Mouse (Mus musculus): ENCODE results near the gene Cbln3. TPM values are rescaled to one million over a fixed set of nuclear protein-coding genes. Genes with fewer than 3 reads are reported as not detected.
A peak's percentile ranks its signal among the peaks of the same experiment; 100 is the strongest.

Cbln3 gene
- polyA plus RNA-seq, 1 experiment from 2014 or later: 0.12 TPM

DNA sequence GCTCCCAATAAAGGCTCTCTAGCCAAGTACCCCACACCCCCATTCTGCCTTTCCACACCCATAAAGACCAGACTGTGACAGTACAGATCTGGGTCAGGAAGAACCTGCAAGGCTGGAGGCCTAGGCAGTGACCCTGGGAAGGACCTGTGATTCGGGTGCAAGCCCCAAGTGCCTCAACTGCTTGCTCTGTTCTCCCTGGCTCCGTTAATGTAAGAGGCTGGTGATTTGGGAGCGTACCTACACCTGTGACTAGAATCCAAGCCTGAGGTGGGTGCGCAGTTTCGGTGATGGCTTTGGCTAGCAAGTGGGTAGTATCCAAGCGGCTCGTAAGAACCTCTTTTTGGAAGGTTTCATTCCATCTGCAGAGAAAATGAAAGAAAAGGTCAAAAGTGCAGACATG is 14.8 kb upstream of the Cbln3 start:
- POLR2A ChIA-PET: interaction anchor here (0.8 kb wide), 1 partner anchor 14 kb away, joined by 5 read pairs; the partner anchor contains the start of gene Khnyn

DNA sequence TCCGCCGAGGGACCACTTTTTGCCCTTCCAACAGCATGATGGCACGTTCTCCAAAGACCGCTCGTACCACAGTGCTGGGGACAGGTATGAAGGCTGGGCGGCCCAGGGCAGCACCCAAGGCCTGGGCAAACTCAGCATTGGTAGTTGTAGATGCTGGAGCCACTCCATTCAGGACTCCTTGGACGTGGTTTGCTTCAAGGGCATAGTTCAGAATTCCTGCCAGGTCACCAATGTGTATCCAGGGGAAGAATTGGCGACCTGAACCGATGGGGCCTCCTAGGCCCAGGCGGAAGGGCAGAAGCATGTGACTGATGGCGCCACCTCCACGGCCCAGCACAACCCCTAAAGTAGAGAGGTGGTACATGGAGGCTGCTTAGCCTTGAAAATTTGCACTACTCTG is 13.5 kb upstream of the Cbln3 start:
- no peak for ATAC-seq
- H3K27me3 ChIP-seq: no peaks in the 10 kb centered on the region
- POLR2A ChIA-PET: no interaction called here
- in situ Hi-C loops (cut with MboI; ENCODE audit: low pct_unique_long_range_greater_than_20kb): no loop called here
- DNase-seq (ENCODE audit: low read depth, low spot score): no peak
- TF ChIP-seq CTCF (IDR thresholded peaks at IDR 0.05): no peak
- CTCF ChIA-PET: no interaction called here

More for the DNA sequence above, 14.8 kb upstream of the Cbln3 start:
- ATAC-seq (no peak), DNase-seq (ENCODE audit: low read depth, low spot score) (no peak)
- TF ChIP-seq CTCF (IDR thresholded peaks at IDR 0.05): no peak
- CTCF ChIA-PET: interaction anchor here (0.9 kb wide), 1 partner anchor 35 kb away, joined by 3 read pairs; no protein-coding TSS in a partner anchor
- in situ Hi-C loops (cut with MboI; ENCODE audit: low pct_unique_long_range_greater_than_20kb): no loop called here
- H3K27me3 ChIP-seq: no peaks in the 10 kb centered on the region

DNA sequence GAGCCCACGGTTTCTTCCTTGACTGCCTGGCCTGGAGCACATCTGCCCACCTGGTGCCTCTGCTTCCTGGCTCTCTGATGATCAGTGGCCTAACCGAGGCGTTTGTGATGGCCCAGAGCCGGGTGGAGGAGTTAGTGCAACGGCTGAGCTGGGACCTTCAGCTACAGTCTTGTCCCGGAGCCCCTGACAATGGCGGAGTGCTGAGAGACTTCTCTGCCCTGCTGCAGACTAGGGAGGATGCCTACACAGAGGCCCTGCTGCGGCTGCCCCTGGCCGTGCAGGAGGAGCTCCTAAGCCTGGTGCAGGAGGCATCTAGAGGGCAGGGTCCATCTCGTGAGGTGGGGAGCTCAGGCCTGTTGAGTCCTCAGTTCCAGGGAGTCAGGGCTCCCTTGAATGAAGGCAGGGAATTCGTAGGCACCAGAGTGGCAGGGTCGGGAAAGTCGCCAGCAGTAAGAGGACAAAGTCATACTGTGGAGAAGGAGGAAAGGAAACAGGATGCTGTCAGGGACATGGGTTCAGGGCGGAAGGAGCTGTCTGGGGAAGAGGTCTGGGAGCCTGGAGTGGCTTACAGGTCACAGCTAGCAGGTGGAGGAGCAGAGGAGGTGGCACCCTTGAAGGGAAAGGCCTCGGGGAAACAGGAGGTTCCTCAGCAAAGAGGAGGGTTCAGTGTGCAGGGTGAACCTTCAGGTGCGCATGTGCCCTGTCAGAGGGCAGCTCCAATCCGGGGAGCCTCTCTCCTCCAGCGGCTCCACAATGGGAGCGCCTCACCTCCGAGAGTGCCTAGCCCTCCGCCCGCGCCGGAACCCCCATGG is 2.6 kb upstream of the Cbln3 start:
- CTCF ChIA-PET: interaction anchor here (0.6 to 2.9 kb wide), 4 partner anchors 10 to 36 kb away, joined by 4 to 14 read pairs (median 6); no protein-coding TSS in a partner anchor
- POLR2A ChIA-PET: no interaction called here
- H3K27me3 ChIP-seq: no peaks in the 10 kb centered on the region
- ATAC-seq (no peak), DNase-seq (ENCODE audit: low read depth, low spot score) (no peak)
- TF ChIP-seq CTCF (IDR thresholded peaks at IDR 0.05): no peak
- in situ Hi-C loops (cut with MboI; ENCODE audit: low pct_unique_long_range_greater_than_20kb): no loop called here

DNA sequence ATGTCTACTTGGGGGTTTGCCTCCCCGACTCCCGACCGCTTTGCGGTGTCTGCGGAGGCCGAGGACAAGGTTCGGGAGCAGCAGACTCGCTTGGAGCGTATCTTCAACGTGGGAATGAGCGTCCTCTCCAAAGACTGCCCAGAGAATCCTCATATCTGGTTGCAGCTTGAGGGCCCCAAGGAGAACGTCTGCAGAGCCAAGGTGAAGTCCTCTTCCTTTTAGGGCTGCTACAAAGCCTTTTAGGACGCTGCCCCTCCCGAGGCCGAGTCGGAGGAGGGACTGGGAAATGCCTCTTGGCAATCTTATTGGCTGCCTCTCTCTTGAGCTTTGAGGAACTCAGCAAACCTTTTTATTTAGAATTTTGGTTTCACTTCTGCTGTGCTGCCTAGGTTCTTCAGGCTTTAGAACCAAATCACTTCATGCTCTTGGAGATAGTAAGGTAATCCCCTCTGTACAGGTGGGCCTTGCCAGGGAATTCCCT is 1.6 kb upstream of the Cbln3 start:
- DNase-seq (ENCODE audit: low read depth, low spot score): no peak

DNA sequence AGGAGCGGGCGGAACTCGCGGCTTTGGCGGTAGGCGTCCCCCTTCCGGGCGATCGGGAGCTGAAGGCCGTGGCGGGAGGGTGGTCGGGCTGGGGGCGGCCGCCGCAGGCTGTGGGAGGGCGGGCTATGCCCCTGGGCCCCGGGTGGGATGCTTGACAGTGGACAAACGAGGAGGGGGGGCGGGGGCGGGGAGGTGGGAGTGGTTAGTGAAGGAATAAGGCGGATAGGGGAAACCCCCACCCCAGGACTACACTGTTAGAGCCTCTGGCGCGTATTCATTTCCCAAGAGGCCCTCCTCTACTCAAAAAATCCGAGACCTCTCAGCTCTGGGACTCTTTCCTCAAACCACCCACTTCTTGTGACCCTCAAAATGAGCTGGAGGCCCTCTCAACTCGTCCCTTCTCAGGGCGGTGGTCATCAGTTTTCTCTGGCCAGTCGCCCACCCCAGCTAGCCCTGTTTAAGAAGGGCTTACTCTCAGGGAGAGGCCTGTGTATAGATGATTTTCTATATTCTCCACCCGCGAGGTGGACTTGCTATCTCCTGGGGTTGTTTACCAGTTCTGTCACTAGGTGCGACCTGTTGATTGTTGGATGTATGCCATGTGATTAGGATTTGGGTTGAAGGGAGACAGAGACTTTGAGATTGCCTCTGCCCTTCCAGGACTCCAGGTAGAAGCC is 1.1 kb upstream of the Cbln3 start:
- ATAC-seq (peak; percentile 40), DNase-seq (ENCODE audit: low read depth, low spot score) (no peak)
- ChIA-PET POLR2A (interaction anchor here (0.8 to 1.2 kb wide), 3 partner anchors 11 to 23 kb away, joined by 3 to 5 read pairs (median 3); no protein-coding TSS in a partner anchor), CTCF (interaction anchor here (1.2 to 1.7 kb wide), 3 partner anchors 11 to 32 kb away, joined by 4 to 6 read pairs (median 4); no protein-coding TSS in a partner anchor)
- no peak for TF ChIP-seq CTCF (IDR thresholded peaks at IDR 0.05)
- no peaks in the 10 kb centered on the region for H3K27me3 ChIP-seq
- in situ Hi-C loops (cut with MboI; ENCODE audit: low pct_unique_long_range_greater_than_20kb): no loop called here

More for the DNA sequence above, 1.6 kb upstream of the Cbln3 start:
- CTCF ChIA-PET: interaction anchor here (1.6 to 1.7 kb wide), 2 partner anchors 11 to 32 kb away, joined by 4 to 6 read pairs; no protein-coding TSS in a partner anchor
- no peak for TF ChIP-seq CTCF (IDR thresholded peaks at IDR 0.05)
- no peaks in the 10 kb centered on the region for H3K27me3 ChIP-seq
- ATAC-seq: no peak
- in situ Hi-C loops (cut with MboI; ENCODE audit: low pct_unique_long_range_greater_than_20kb): no loop called here
- POLR2A ChIA-PET: interaction anchor here (1.0 to 1.2 kb wide), 2 partner anchors 11 to 14 kb away, joined by 3 to 5 read pairs; no protein-coding TSS in a partner anchor

DNA sequence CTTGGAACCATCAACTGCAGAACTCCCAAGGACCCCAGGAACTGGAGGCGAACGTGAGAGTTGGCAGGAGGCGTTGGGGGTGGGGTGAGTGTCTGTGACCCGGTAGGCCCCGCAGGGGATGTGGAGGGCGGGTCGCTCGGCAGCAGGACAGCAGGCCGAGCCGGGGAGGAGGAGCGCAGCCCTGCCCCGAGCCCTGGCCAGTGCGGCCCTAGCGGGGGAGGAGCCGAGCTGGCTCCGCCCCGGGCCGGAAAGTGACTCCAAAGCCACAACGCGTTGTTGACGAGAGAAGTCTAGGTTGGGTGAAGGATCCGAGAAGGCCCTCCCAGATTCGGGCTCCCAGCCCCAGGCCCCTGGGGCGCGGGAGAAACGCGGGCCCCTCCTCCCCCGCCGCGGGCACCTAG is 521 bp upstream of the Cbln3 start, which contains the start of gene Khnyn:
Khnyn (plus strand) TSS at position 235 of the 401 bp plus-strand sequence.
- DNase-seq (ENCODE audit: low read depth, low spot score): no peak
- in situ Hi-C loops (cut with MboI; ENCODE audit: low pct_unique_long_range_greater_than_20kb): no loop called here
- no peaks in the 10 kb centered on the region for H3K27me3 ChIP-seq
- POLR2A ChIA-PET: interaction anchor here (0.8 to 1.2 kb wide), 2 partner anchors 15 to 23 kb away, joined by 3 to 5 read pairs; no protein-coding TSS in a partner anchor
- ATAC-seq: peak; percentile 95
- CTCF ChIA-PET: interaction anchor here (1.2 to 1.7 kb wide), 2 partner anchors 11 to 33 kb away, joined by 4 read pairs; no protein-coding TSS in a partner anchor
- TF ChIP-seq CTCF (IDR thresholded peaks at IDR 0.05): no peak

DNA sequence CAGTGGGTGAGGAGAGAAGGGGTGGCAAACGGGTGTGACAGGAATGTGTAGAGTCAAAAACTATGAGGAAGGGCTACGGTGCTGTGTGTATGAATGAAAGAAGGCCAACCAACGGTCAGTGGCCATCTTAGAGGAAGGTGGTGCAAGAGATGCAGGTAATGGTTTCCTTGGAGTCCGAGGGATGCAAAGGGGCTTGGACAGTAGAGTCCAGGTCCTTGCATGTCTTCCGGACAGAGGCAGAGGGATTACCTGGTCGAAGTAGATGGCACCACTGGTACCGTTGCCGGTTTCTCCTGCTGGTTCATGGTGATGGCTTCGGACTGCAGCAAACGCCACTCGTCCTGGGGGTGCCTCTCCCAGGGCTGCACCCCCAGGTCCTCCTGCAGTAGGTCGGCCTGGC is 529 bp downstream of the Cbln3 start:
- DNase-seq (ENCODE audit: low read depth, low spot score): no peak
- TF ChIP-seq CTCF (IDR thresholded peaks at IDR 0.05): no peak
- CTCF ChIA-PET: interaction anchor here (1.3 kb wide), 1 partner anchor 10 kb away, joined by 4 read pairs; no protein-coding TSS in a partner anchor
- in situ Hi-C loops (cut with MboI; ENCODE audit: low pct_unique_long_range_greater_than_20kb): no loop called here
- peaks cover 5% of the 10 kb centered on the region for H3K27me3 ChIP-seq
- POLR2A ChIA-PET: interaction anchor here (1.3 kb wide), 1 partner anchor 13 kb away, joined by 6 read pairs; no protein-coding TSS in a partner anchor
- ATAC-seq: no peak

DNA sequence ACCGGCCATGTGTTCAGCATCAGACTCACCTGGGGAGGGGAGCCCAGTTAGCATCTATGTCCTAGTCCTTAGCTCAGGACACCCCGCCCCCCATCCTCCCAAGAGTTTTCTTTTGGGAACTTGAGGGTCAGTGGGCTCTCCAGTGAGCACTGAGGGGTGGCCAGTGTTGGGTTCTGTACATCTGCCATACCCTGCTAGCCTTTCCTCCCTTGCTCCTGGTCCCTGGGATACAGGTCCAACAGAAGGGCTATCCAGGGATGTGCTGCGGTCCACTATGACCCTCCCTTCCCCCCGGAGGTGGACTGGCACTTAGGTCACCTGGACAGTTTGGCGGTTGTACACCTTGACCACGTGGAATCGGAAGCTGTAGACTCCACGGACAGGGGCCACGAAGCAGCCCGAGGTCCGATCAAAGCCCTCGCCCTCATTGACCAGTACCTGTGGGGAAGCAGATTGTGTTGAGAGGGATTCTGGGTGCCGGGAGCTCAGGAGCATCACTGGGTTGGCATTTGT is 987 bp downstream of the Cbln3 start:
- H3K27me3 ChIP-seq: peaks cover 9% of the 10 kb centered on the region
- POLR2A ChIA-PET: interaction anchor here (1.3 kb wide), 1 partner anchor 13 kb away, joined by 6 read pairs; no protein-coding TSS in a partner anchor
- in situ Hi-C loops (cut with MboI; ENCODE audit: low pct_unique_long_range_greater_than_20kb): no loop called here
- CTCF ChIA-PET: interaction anchor here (1.3 kb wide), 1 partner anchor 9 kb away, joined by 4 read pairs; no protein-coding TSS in a partner anchor
- DNase-seq (ENCODE audit: low read depth, low spot score) (no peak), ATAC-seq (no peak)
- no peak for TF ChIP-seq CTCF (IDR thresholded peaks at IDR 0.05)

DNA sequence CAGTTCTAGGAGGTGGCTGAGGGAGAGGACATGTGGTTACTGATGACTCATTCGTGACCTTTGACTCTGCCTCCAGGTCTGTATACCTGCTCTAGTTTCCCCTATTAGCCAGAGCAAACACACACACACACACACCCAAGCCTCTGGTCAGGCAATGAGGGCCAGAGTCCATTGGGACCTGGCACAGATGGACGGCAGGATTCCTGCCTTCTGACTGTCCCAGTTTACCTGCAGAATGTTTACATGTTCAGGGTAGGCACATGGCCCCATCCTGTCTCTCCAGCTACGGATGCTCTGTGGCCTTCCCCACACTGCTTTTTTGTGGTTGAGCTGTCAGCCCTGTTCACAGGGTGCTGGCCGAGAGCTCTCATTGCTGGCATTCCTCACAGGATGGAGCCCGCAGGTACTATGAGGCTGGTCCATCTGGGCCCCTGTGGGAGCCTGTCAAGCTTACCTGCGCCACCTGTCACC is 2.0 kb downstream of the Cbln3 start:
- ChIA-PET CTCF (interaction anchor here (1.3 kb wide), 1 partner anchor 8 kb away, joined by 4 read pairs; no protein-coding TSS in a partner anchor), POLR2A (interaction anchor here (1.3 kb wide), 1 partner anchor 14 kb away, joined by 6 read pairs; no protein-coding TSS in a partner anchor)
- TF ChIP-seq CTCF (IDR thresholded peaks at IDR 0.05): no peak
- H3K27me3 ChIP-seq: peaks cover 16% of the 10 kb centered on the region
- DNase-seq (ENCODE audit: low read depth, low spot score): no peak
- ATAC-seq: no peak
- in situ Hi-C loops (cut with MboI; ENCODE audit: low pct_unique_long_range_greater_than_20kb): no loop called here
